Mouse (Mus musculus): ENCODE data around the gene Mical3. TPM values are rescaled to one million over a fixed set of nuclear protein-coding genes. Genes with fewer than 3 reads are reported as not detected.

Gene Mical3
- total and polyA plus RNA-seq, 2 experiments = 5.8 to 7.9 TPM

DNA sequence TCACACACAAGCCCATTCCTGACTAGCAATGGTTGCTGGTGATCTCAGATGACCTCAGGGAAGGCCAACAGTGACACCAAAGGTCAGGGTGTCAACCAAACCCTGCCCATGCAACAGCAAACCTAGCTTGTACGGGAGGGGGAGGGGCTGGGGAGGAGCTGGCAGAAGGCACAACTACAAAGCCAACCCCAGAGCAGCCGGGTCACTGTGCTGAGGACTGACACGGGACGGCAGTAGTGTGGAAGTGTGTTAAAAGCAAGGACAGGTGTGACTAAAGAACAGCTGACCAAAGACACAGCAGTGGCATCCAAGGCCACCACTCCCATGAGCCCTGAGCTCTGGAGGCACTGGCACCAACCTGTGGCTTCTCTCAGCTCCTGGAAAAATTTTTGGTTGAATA lies 93.7 kb downstream of the Mical3 start:
- H3K79me2 ChIP-seq (ENCODE audit: control insufficient read depth, insufficient read depth, low read length) = peaks cover 2% of the 10 kb centered on the region; the same call in 1 of the 2 replicates
- H3K4me1 ChIP-seq (ENCODE audit: control insufficient read depth, insufficient read depth, low read length) = peaks cover 11% of the 10 kb centered on the region
- WGBS = 18% methylated on average over 4 of the region's 4 CpGs
- H3K9ac ChIP-seq (ENCODE audit: low read depth, low read length) = no peak overlapping the region
- H3K27me3 ChIP-seq (ENCODE audit: control insufficient read depth, insufficient read depth, low read length) = no peaks in the 10 kb centered on the region
- H3K4me3 ChIP-seq (ENCODE audit: insufficient read depth, low read depth, low read length) = no peak overlapping the region
- DNase-seq (ENCODE audit: extremely low read depth, low read depth, low spot score) = peak; percentile 96
- peak overlapping the region; percentile 70 for H3K27ac ChIP-seq (replicated peaks; ENCODE audit: insufficient read depth, low read depth, low read length)
- H3K36me3 ChIP-seq (ENCODE audit: control insufficient read depth, insufficient read depth, low read length) = peaks cover 41% of the 10 kb centered on the region
- TF ChIP-seq POLR2A (IDR thresholded peaks at IDR 0.05; ENCODE audit: extremely low read depth, insufficient read depth, low read length) = no peak
- TF ChIP-seq CTCF (IDR thresholded peaks at IDR 0.05; ENCODE audit: low read depth, low read length) = no peak

DNA sequence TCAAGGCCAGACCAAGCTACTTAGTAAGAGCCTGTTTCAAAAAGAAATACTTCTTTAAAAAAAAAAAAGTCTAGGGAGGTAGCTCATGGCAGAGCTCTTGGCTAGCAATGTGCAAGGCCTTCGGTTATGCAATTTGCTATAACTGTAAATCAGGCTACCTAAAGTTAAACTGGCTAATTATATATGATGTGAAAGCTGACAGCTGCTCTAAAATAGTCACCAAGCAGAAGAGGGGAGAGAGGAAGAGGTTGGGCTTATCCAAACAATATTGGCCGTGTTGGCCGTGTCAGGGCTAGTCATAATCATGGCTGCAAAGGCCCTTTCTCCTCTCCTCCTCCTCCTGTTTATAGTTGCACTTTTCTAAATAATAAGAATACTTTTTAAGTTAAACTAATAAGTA lies 94.9 kb downstream of the Mical3 start:
- Histone ChIP-seq H3K4me1 (ENCODE audit: control insufficient read depth, insufficient read depth, low read length) (peaks cover 11% of the 10 kb centered on the region), H3K9ac (ENCODE audit: low read depth, low read length) (no peak overlapping the region), H3K36me3 (ENCODE audit: control insufficient read depth, insufficient read depth, low read length) (peaks cover 40% of the 10 kb centered on the region), H3K79me2 (ENCODE audit: control insufficient read depth, insufficient read depth, low read length) (no peaks in the 10 kb centered on the region), H3K27ac (replicated peaks; ENCODE audit: insufficient read depth, low read depth, low read length) (no peak overlapping the region), H3K4me3 (ENCODE audit: insufficient read depth, low read depth, low read length) (no peak overlapping the region), H3K27me3 (ENCODE audit: control insufficient read depth, insufficient read depth, low read length) (no peaks in the 10 kb centered on the region)
- DNase-seq (ENCODE audit: extremely low read depth, low read depth, low spot score) = no peak
- TF ChIP-seq CTCF (IDR thresholded peaks at IDR 0.05; ENCODE audit: low read depth, low read length) = no peak
- TF ChIP-seq POLR2A (IDR thresholded peaks at IDR 0.05; ENCODE audit: extremely low read depth, insufficient read depth, low read length) = no peak
- WGBS = 85% methylated on average over 3 of the region's 3 CpGs

GRCm38 (mm10) chr6:121035268-121035667 lies 95.5 kb downstream of the Mical3 start:
- peaks cover 11% of the 10 kb centered on the region for H3K4me1 ChIP-seq (ENCODE audit: control insufficient read depth, insufficient read depth, low read length)
- H3K27me3 ChIP-seq (ENCODE audit: control insufficient read depth, insufficient read depth, low read length) = no peaks in the 10 kb centered on the region
- H3K79me2 ChIP-seq (ENCODE audit: control insufficient read depth, insufficient read depth, low read length) = no peaks in the 10 kb centered on the region
- TF ChIP-seq CTCF (IDR thresholded peaks at IDR 0.05; ENCODE audit: low read depth, low read length) (no peak), POLR2A (IDR thresholded peaks at IDR 0.05; ENCODE audit: extremely low read depth, insufficient read depth, low read length) (no peak)
- H3K27ac ChIP-seq (replicated peaks; ENCODE audit: insufficient read depth, low read depth, low read length) = no peak overlapping the region
- H3K9ac ChIP-seq (ENCODE audit: low read depth, low read length) = no peak overlapping the region
- no peak overlapping the region for H3K4me3 ChIP-seq (ENCODE audit: insufficient read depth, low read depth, low read length)
- WGBS = 86% methylated on average over 12 of the region's 12 CpGs
- no peak for DNase-seq (ENCODE audit: extremely low read depth, low read depth, low spot score)
- peaks cover 44% of the 10 kb centered on the region for H3K36me3 ChIP-seq (ENCODE audit: control insufficient read depth, insufficient read depth, low read length)

GRCm38 (mm10) chr6:121033250-121033649 lies 97.5 kb downstream of the Mical3 start:
- Histone ChIP-seq H3K27ac (replicated peaks; ENCODE audit: insufficient read depth, low read depth, low read length) (no peak overlapping the region), H3K27me3 (ENCODE audit: control insufficient read depth, insufficient read depth, low read length) (no peaks in the 10 kb centered on the region), H3K36me3 (ENCODE audit: control insufficient read depth, insufficient read depth, low read length) (peaks cover 49% of the 10 kb centered on the region), H3K4me3 (ENCODE audit: insufficient read depth, low read depth, low read length) (no peak overlapping the region), H3K79me2 (ENCODE audit: control insufficient read depth, insufficient read depth, low read length) (no peaks in the 10 kb centered on the region), H3K4me1 (ENCODE audit: control insufficient read depth, insufficient read depth, low read length) (peaks cover 11% of the 10 kb centered on the region), H3K9ac (ENCODE audit: low read depth, low read length) (no peak overlapping the region)
- WGBS = 96% methylated on average over 3 of the region's 3 CpGs
- no peak for TF ChIP-seq CTCF (IDR thresholded peaks at IDR 0.05; ENCODE audit: low read depth, low read length)
- no peak for TF ChIP-seq POLR2A (IDR thresholded peaks at IDR 0.05; ENCODE audit: extremely low read depth, insufficient read depth, low read length)
- no peak for DNase-seq (ENCODE audit: extremely low read depth, low read depth, low spot score)

DNA sequence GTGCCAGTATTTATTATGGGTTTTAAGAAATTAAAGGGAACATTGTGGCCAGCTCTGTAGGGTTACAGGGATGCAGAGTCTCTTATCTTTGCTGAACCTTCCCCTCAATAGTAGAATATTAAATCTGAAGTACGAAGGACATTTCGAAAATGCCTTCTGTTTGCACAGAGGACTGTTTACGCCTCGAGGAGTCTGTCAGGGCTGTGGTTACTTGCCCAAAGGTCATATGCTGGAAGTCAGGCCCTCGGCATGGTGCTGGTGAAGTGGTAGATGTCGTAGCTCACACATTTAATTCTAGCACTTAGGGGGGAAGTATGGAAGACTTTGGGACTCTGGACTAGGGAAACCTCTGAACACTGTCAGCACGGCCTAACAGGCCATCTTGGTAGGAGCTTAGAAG lies 99.4 kb downstream of the Mical3 start:
- Histone ChIP-seq H3K27ac (replicated peaks; ENCODE audit: insufficient read depth, low read depth, low read length) (no peak overlapping the region), H3K79me2 (ENCODE audit: control insufficient read depth, insufficient read depth, low read length) (no peaks in the 10 kb centered on the region), H3K4me3 (ENCODE audit: insufficient read depth, low read depth, low read length) (no peak overlapping the region), H3K4me1 (ENCODE audit: control insufficient read depth, insufficient read depth, low read length) (peaks cover 1% of the 10 kb centered on the region), H3K9ac (ENCODE audit: low read depth, low read length) (no peak overlapping the region), H3K27me3 (ENCODE audit: control insufficient read depth, insufficient read depth, low read length) (no peaks in the 10 kb centered on the region), H3K36me3 (ENCODE audit: control insufficient read depth, insufficient read depth, low read length) (peaks cover 52% of the 10 kb centered on the region)
- WGBS = 64% methylated on average over 7 of the region's 7 CpGs
- no peak for TF ChIP-seq POLR2A (IDR thresholded peaks at IDR 0.05; ENCODE audit: extremely low read depth, insufficient read depth, low read length)
- no peak for TF ChIP-seq CTCF (IDR thresholded peaks at IDR 0.05; ENCODE audit: low read depth, low read length)
- DNase-seq (ENCODE audit: extremely low read depth, low read depth, low spot score) = peak; percentile 67

DNA sequence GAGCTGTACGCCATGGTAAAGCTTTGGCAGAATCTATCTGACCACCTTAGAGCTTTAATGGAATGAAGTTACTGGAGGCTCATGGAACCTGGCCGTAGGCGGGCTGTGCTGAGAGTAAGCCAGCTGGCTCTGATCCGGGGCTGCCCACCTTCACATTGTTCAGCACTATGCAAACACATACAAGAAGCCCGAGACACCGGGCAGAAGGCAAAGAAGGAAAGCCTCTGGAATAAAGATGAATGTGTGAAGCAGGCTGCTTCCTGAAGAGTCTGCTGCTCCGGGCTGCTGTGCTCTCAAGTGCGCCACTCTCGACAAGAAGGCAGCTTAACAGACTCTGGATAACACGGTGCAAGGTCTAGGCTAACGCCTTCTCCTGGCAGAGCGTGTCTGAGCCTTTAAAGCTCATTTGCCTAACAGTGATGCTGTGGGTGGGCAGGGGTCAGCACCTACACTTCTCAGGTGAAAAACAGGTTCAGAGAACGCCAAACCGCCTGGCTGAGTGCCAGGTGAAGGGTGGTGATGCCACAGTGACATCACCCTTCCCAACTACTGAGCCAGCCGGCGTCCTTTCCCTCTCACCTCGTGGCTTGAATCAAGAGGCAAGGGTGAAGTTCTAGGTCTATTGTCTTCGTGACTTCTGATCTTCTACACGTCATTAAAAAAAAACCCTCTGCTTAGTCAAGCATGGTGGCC lies 100.8 kb downstream of the Mical3 start:
- Histone ChIP-seq H3K4me1 (ENCODE audit: control insufficient read depth, insufficient read depth, low read length) (no peaks in the 10 kb centered on the region), H3K27me3 (ENCODE audit: control insufficient read depth, insufficient read depth, low read length) (no peaks in the 10 kb centered on the region), H3K79me2 (ENCODE audit: control insufficient read depth, insufficient read depth, low read length) (no peaks in the 10 kb centered on the region), H3K4me3 (ENCODE audit: insufficient read depth, low read depth, low read length) (no peak overlapping the region), H3K36me3 (ENCODE audit: control insufficient read depth, insufficient read depth, low read length) (peaks cover 48% of the 10 kb centered on the region), H3K27ac (replicated peaks; ENCODE audit: insufficient read depth, low read depth, low read length) (no peak overlapping the region), H3K9ac (ENCODE audit: low read depth, low read length) (no peak overlapping the region)
- DNase-seq (ENCODE audit: extremely low read depth, low read depth, low spot score) = no peak
- no peak for TF ChIP-seq POLR2A (IDR thresholded peaks at IDR 0.05; ENCODE audit: extremely low read depth, insufficient read depth, low read length)
- no peak for TF ChIP-seq CTCF (IDR thresholded peaks at IDR 0.05; ENCODE audit: low read depth, low read length)
- WGBS = 85% methylated on average over 19 of the region's 19 CpGs

Measured in liver, adult 2 months (tissue).